Mouse (Mus musculus): ENCODE measurements at regions not wholly inside any gene's neighbourhood (a gene's known extent, or its start where the extent isn't known, plus 50 kb on each side); places are given as distances from the start of the nearest gene placed in this dataset.

GRCm38 (mm10) chr7:113108442-113109000 is 98.7 kb upstream of the Arntl start:
- no peak for ATAC-seq (ENCODE audit: insufficient number of reproducible peaks, low FRiP score, low TSS enrichment)

- ATAC-seq (ENCODE audit: insufficient number of reproducible peaks, low FRiP score, low TSS enrichment), result no peak
Observed at GRCm38 (mm10) chr7:113109481-113109880, 97.8 kb upstream of the Arntl start.

- ATAC-seq (ENCODE audit: insufficient number of reproducible peaks, low FRiP score, low TSS enrichment), result no peak
Observed at GRCm38 (mm10) chr7:113110867-113111508, 96.3 kb upstream of the Arntl start.

GRCm38 (mm10) chr7:113113266-113113893 is 93.9 kb upstream of the Arntl start:
- no peak for ATAC-seq (ENCODE audit: insufficient number of reproducible peaks, low FRiP score, low TSS enrichment)

- no peak for ATAC-seq (ENCODE audit: insufficient number of reproducible peaks, low FRiP score, low TSS enrichment)
Observed at GRCm38 (mm10) chr7:113117599-113117998, 89.7 kb upstream of the Arntl start.

GRCm38 (mm10) chr7:113121911-113122319 is 85.3 kb upstream of the Arntl start:
- ATAC-seq (ENCODE audit: insufficient number of reproducible peaks, low FRiP score, low TSS enrichment), result no peak

GRCm38 (mm10) chr7:113126010-113126409 is 81.3 kb upstream of the Arntl start:
- no peak for ATAC-seq (ENCODE audit: insufficient number of reproducible peaks, low FRiP score, low TSS enrichment)

- no peak for ATAC-seq (ENCODE audit: insufficient number of reproducible peaks, low FRiP score, low TSS enrichment)
Observed at GRCm38 (mm10) chr7:113130552-113130951, 76.7 kb upstream of the Arntl start.

- peak; percentile 61; the same call in 1 of the 2 replicates for ATAC-seq (ENCODE audit: insufficient number of reproducible peaks, low FRiP score, low TSS enrichment)
Observed at GRCm38 (mm10) chr7:113131945-113132538, 75.2 kb upstream of the Arntl start.

- no peak for ATAC-seq (ENCODE audit: insufficient number of reproducible peaks, low FRiP score, low TSS enrichment)
Observed at GRCm38 (mm10) chr7:113133891-113134290, 73.4 kb upstream of the Arntl start.

GRCm38 (mm10) chr7:113140011-113140438 is 67.2 kb upstream of the Arntl start:
- ATAC-seq (ENCODE audit: insufficient number of reproducible peaks, low FRiP score, low TSS enrichment), result no peak

GRCm38 (mm10) chr7:113141846-113142683 is 65.2 kb upstream of the Arntl start:
- ATAC-seq (ENCODE audit: insufficient number of reproducible peaks, low FRiP score, low TSS enrichment), result no peak

- ATAC-seq (ENCODE audit: insufficient number of reproducible peaks, low FRiP score, low TSS enrichment), result peak; percentile 59
Observed at GRCm38 (mm10) chr7:113143552-113143951, 63.7 kb upstream of the Arntl start.

- ATAC-seq (ENCODE audit: insufficient number of reproducible peaks, low FRiP score, low TSS enrichment), result no peak
Observed at GRCm38 (mm10) chr7:113145046-113145445, 62.2 kb upstream of the Arntl start.

GRCm38 (mm10) chr7:113146108-113146507 is 61.2 kb upstream of the Arntl start:
- no peak for ATAC-seq (ENCODE audit: insufficient number of reproducible peaks, low FRiP score, low TSS enrichment)

- no peak for ATAC-seq (ENCODE audit: insufficient number of reproducible peaks, low FRiP score, low TSS enrichment)
Observed at GRCm38 (mm10) chr7:113146526-113146925, 60.7 kb upstream of the Arntl start.

- peak; percentile 87 for ATAC-seq (ENCODE audit: insufficient number of reproducible peaks, low FRiP score, low TSS enrichment)
Observed at GRCm38 (mm10) chr7:113147391-113148332, 59.6 kb upstream of the Arntl start.

GRCm38 (mm10) chr7:113148700-113149099 is 58.6 kb upstream of the Arntl start:
- ATAC-seq (ENCODE audit: insufficient number of reproducible peaks, low FRiP score, low TSS enrichment), result no peak

- no peak for ATAC-seq (ENCODE audit: insufficient number of reproducible peaks, low FRiP score, low TSS enrichment)
Observed at GRCm38 (mm10) chr7:113149966-113150470, 57.2 kb upstream of the Arntl start.

All from cerebellum, adult (tissue).